Mouse (Mus musculus) liver, postnatal 0 days (tissue): ENCODE results near the gene Atoh8. TPM values are rescaled to one million over a fixed set of nuclear protein-coding genes. Genes with fewer than 3 reads are reported as not detected.

ENCODE experiments used
- ATAC-seq: fragments of 200-750 bp; cut with Nextera tagmentation; 2 replicates; pipeline ENCODE4 v1.8.0; 2017; ENCODE audit warnings: mild to moderate bottlenecking, moderate library complexity
- DNase-seq: peaks from one replicate; pipeline ENCODE4 v3.0.0-alpha.2; 2016
- H3K27ac ChIP-seq: fragments of 300-500 bp; sonication (generic); 2 replicates; pipeline ENCODE4 v1.5.1; 2014; ENCODE audit warnings: antibody characterized with exemption, moderate library complexity, mild to moderate bottlenecking, low read depth
- H3K27me3 ChIP-seq: fragments of 300-500 bp; sonication (generic); 2 replicates; pipeline ENCODE4 v1.6.1; 2014; ENCODE audit warnings: low read length, control low read depth, mixed read lengths; ENCODE audit not compliant: insufficient read depth
- H3K36me3 ChIP-seq: fragments of 300-500 bp; sonication (generic); replicated peaks from 2 replicates; pipeline ENCODE4 v1.6.1; 2014; ENCODE audit warnings: mild to moderate bottlenecking, control low read depth, low read length, moderate library complexity, mixed read lengths; ENCODE audit not compliant: insufficient read depth
- H3K4me1 ChIP-seq: fragments of 300-500 bp; sonication (generic); 2 replicates; pipeline ENCODE4 v1.6.1; 2014; ENCODE audit warnings: antibody characterized with exemption, mild to moderate bottlenecking, control low read depth; ENCODE audit not compliant: insufficient read depth
- H3K4me2 ChIP-seq: fragments of 300-500 bp; sonication (generic); 2 replicates; pipeline ENCODE4 v1.6.1; 2014; ENCODE audit warnings: low read depth, mild to moderate bottlenecking, low read length, moderate library complexity, mixed read lengths
- H3K4me3 ChIP-seq: fragments of 300-500 bp; sonication (generic); 2 replicates; pipeline ENCODE4 v1.5.1; 2014; ENCODE audit warnings: low read depth, low read length
- H3K9ac ChIP-seq: fragments of 300-500 bp; sonication (generic); replicated peaks from 2 replicates; pipeline ENCODE4 v1.6.1; 2014; ENCODE audit warnings: mild to moderate bottlenecking, moderate library complexity
- H3K9me3 ChIP-seq: fragments of 300-500 bp; sonication (generic); 2 replicates; pipeline ENCODE4 v1.6.1; 2016; ENCODE audit warnings: mild to moderate bottlenecking, control low read depth, low read length, mixed read lengths
- CTCF ChIP-seq: sonication (generic); IDR thresholded peaks from 2 replicates; pipeline ENCODE4 v1.5.1; 2016; ENCODE audit warnings: antibody characterized with exemption, low read depth
- EP300 ChIP-seq: IDR thresholded peaks from 2 replicates; pipeline ENCODE4 v1.6.1; 2016; ENCODE audit warnings: antibody characterized with exemption, low read depth, mild to moderate bottlenecking
- WGBS: fragments of 180-500 bp; shearing (Covaris S2); extraction: QIAGEN DNeasy Blood & Tissue Kit; methylation state at CpG from one replicate; pipeline ENCODE4 v1.1.7; 2014; ENCODE audit not compliant: insufficient replicate concordance; 5-methylcytosine and 5-hydroxymethylcytosine counted together
- polyA plus RNA-seq: library from polyadenylated mRNA; unstranded; fragments of >200 nt; fragmentation: Nextera tagmentation; extraction: Ambion mirVana; gene quantifications from 2 replicates; pipeline ENCODE4 v1.2.1, GENCODE M21; 2015

The Atoh8 gene
- polyA plus RNA-seq, 1 experiment from 2014 or later: 0.96 TPM

DNA sequence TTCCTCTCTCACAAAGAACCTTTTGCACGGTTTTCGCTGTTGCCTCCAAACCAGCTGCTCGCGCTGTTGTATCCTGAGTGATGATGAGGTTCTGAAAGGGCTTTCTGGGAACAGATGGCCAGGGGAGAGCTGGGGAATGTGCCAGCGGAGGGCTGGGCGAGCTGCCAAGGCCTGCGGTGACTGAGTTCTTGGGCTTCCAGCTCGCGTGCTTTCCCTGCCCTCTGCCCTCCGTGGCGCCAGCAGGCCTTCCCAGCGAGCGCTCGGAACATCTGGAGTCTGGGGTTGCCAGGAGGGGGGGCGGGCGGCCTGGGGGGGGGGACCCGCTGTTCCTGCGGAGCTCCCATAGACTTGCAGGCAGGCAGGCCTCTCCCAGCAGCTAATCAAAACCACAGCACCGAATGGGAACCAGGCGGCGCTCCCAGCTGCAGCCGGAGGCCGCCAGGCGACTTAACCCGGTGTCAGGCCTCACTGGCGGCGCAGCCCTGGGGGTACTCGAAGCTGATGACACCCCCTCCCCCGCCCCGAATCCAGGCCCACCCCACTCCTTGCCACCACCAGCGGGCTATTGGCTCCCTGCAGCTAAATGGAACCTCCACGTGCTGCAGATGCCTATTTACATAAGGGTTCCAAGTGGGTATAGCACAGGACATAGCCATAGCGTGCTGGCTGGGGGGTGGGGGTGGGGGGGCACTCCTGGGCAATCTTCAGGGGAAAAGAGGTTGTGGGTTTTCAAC is 18.5 kb downstream of the Atoh8 start:
- TF ChIP-seq EP300: peak; percentile 37; the same call in 1 of the 2 replicates
- peak; percentile 22; the same call in 1 of the 2 replicates for TF ChIP-seq CTCF
- Histone ChIP-seq H3K4me3 (no peak overlapping the region), H3K9me3 (no peaks in the 10 kb centered on the region), H3K36me3 (no peaks in the 10 kb centered on the region), H3K4me2 (peak overlapping the region; percentile 57), H3K4me1 (peaks cover 14% of the 10 kb centered on the region; the same call in 1 of the 2 replicates), H3K27me3 (peaks cover 21% of the 10 kb centered on the region), H3K27ac (peak overlapping the region; percentile 72), H3K9ac (0 out of 2 replicates have a peak overlapping the region, but pooled peaks have one; percentile 16)
- peak; percentile 90 for ATAC-seq
- DNase-seq: peak; percentile 90
- 5% methylated on average over 25 of the region's 33 CpGs for WGBS

DNA sequence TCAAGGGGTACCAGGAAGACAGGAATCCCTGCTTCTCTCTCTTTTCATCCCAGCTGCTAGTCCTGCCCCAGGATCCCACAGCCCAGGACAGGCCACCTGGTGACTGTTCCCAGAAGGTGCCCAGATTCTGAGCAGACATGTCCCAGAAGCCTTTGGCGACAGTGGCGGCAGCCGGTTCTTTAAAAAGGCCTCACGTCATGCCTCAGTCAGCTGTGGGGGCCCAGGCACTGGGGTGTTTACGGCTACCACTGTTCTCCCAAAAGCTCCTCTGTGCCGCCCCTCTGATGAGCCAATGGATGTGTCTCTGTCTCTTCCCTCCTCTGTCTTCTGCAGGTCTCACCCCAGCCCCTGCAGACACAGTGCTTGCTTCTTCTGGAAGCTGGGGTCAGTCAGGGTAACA is 19.8 kb downstream of the Atoh8 start:
- ATAC-seq: peak; percentile 17; the same call in 1 of the 2 replicates
- 77% methylated on average over 6 of the region's 6 CpGs for WGBS
- Histone ChIP-seq H3K4me3 (no peak overlapping the region), H3K27ac (peak overlapping the region; percentile 72), H3K36me3 (no peaks in the 10 kb centered on the region), H3K4me1 (peaks cover 14% of the 10 kb centered on the region; the same call in 1 of the 2 replicates), H3K9ac (no peak overlapping the region), H3K4me2 (no peak overlapping the region), H3K9me3 (no peaks in the 10 kb centered on the region), H3K27me3 (0 out of 2 replicates have a peak, but pooled peaks cover 16% of the 10 kb centered on the region)
- DNase-seq: no peak
- TF ChIP-seq EP300 (no peak), CTCF (no peak)

DNA sequence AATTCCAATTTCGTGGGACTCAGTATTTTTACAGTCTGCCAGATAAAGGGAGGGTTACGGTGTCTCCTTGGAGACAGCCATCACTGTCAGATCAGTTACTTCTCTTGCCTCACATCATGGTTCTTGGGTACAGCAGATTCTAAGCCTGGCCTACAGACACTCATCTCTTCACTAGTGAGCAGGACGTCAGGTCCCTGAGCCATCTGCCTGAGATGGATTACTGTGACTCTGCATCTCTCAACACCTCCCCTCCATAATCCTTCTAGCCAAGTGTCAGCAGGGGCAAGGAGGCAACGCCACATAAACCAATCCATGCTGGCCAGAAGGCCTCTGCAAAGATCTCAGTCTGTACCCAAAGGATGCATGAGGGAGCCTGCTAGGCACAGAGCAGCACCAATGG is 24.0 kb downstream of the Atoh8 start:
- 65% methylated on average over 4 of the region's 4 CpGs for WGBS

DNA sequence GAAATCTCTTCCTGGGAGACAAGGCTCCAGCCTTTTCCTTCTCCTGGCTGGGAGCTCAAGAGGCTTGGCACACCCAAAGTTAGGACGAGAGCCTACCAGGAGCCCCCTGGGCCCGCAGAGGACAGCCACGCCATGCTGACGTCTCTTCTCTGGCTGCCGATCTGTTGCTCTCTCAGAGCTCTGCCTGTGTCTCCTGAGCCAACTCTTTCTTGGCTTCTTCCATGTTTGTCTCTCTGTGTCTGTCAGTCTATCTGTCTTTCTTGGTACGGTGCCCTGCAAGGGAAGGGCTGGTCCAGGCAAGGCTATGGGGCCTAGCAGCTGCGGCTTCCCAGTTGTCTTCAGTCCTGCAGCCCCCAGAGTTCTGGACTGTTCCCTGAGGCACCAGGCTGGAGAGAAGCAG is 24.6 kb downstream of the Atoh8 start:
- no peak overlapping the region for H3K27ac ChIP-seq
- 78% methylated on average over 7 of the region's 7 CpGs for WGBS
- no peak for ATAC-seq
- no peak overlapping the region for H3K4me3 ChIP-seq
- no peak for DNase-seq
- no peaks in the 10 kb centered on the region for H3K36me3 ChIP-seq
- peaks cover 8% of the 10 kb centered on the region; the same call in 1 of the 2 replicates for H3K4me1 ChIP-seq
- H3K27me3 ChIP-seq: 0 out of 2 replicates have a peak, but pooled peaks cover 4% of the 10 kb centered on the region
- no peaks in the 10 kb centered on the region for H3K9me3 ChIP-seq
- TF ChIP-seq EP300 (no peak), CTCF (no peak)
- no peak overlapping the region for H3K4me2 ChIP-seq
- H3K9ac ChIP-seq: no peak overlapping the region

More for the DNA sequence above, 24.0 kb downstream of the Atoh8 start:
- H3K4me2 ChIP-seq: no peak overlapping the region
- no peak overlapping the region for H3K9ac ChIP-seq
- no peak for DNase-seq
- no peak for ATAC-seq
- no peak overlapping the region for H3K4me3 ChIP-seq
- 0 out of 2 replicates have a peak, but pooled peaks cover 4% of the 10 kb centered on the region for H3K27me3 ChIP-seq
- no peaks in the 10 kb centered on the region for H3K9me3 ChIP-seq
- H3K4me1 ChIP-seq: peaks cover 8% of the 10 kb centered on the region; the same call in 1 of the 2 replicates
- no peak overlapping the region for H3K27ac ChIP-seq
- H3K36me3 ChIP-seq: no peaks in the 10 kb centered on the region
- TF ChIP-seq CTCF: no peak
- no peak for TF ChIP-seq EP300

- Histone ChIP-seq H3K27ac (no peak overlapping the region), H3K36me3 (no peaks in the 10 kb centered on the region)
- ATAC-seq: no peak
These were observed 25.6 kb downstream of the Atoh8 start for GRCm38 (mm10) chr6:72209738-72210137.

DNA sequence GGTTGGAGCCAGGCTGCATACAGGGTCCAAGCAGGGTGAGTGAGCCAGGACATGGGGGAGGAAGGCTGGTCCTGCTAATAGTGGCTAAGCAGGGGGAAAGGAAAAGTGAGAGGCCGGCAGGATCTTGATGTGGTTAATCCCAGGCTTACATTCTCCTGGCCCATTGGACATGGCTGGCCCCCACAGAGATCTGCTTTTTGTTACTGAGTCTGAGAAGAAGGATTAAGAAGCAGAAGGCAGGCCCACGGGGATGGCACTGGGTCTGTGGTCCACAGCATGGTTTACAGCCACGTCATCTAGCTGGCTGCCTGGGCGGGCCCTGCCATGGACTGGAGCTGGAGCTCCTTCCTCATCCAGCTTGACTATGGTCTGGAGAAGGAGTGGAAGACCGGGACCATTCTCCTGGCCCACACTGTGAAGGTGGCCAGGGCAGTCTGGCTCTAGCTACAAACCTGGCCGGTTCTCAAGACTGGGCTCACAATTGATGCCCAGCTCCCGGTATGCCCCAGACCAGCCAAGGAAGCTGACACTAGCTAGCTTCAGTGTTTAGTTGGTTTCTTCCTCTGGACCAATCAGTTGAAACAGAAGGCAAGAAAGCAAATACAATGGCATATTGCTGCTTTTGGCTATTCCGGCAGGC is 26.9 kb downstream of the Atoh8 start:
- H3K4me3 ChIP-seq: no peak overlapping the region
- no peak for DNase-seq
- H3K27me3 ChIP-seq: 0 out of 2 replicates have a peak, but pooled peaks cover 4% of the 10 kb centered on the region
- H3K4me2 ChIP-seq: no peak overlapping the region
- no peaks in the 10 kb centered on the region for H3K36me3 ChIP-seq
- H3K4me1 ChIP-seq: no peaks in the 10 kb centered on the region
- ATAC-seq: no peak
- H3K27ac ChIP-seq: no peak overlapping the region
- no peak overlapping the region for H3K9ac ChIP-seq
- TF ChIP-seq EP300 (no peak), CTCF (no peak)
- 83% methylated on average over 8 of the region's 8 CpGs for WGBS
- H3K9me3 ChIP-seq: no peaks in the 10 kb centered on the region

More at GRCm38 (mm10) chr6:72209738-72210137, 25.6 kb downstream of the Atoh8 start:
- Histone ChIP-seq H3K4me1 (no peaks in the 10 kb centered on the region), H3K4me2 (no peak overlapping the region), H3K9ac (no peak overlapping the region), H3K4me3 (no peak overlapping the region), H3K9me3 (no peaks in the 10 kb centered on the region), H3K27me3 (0 out of 2 replicates have a peak, but pooled peaks cover 4% of the 10 kb centered on the region)
- no peak for DNase-seq
- TF ChIP-seq EP300 (no peak), CTCF (no peak)
- WGBS: 80% methylated on average over 7 of the region's 7 CpGs
